Mouse (Mus musculus) cerebellum, postnatal 10 days (tissue): ENCODE measurements around the gene Jmjd1c.
"Not testable (repeated sequence)": the region's sequence is repeated elsewhere in the genome, so short reads cannot be mapped to it uniquely, and the experiment has no call there.

Experiments
- DNase-seq, 2 experiments: peaks; one replicate each; pipeline ENCODE4 v3.0.0; 2021; ENCODE audit warnings: mixed read lengths in 2 of 2

Jmjd1c gene

DNA sequence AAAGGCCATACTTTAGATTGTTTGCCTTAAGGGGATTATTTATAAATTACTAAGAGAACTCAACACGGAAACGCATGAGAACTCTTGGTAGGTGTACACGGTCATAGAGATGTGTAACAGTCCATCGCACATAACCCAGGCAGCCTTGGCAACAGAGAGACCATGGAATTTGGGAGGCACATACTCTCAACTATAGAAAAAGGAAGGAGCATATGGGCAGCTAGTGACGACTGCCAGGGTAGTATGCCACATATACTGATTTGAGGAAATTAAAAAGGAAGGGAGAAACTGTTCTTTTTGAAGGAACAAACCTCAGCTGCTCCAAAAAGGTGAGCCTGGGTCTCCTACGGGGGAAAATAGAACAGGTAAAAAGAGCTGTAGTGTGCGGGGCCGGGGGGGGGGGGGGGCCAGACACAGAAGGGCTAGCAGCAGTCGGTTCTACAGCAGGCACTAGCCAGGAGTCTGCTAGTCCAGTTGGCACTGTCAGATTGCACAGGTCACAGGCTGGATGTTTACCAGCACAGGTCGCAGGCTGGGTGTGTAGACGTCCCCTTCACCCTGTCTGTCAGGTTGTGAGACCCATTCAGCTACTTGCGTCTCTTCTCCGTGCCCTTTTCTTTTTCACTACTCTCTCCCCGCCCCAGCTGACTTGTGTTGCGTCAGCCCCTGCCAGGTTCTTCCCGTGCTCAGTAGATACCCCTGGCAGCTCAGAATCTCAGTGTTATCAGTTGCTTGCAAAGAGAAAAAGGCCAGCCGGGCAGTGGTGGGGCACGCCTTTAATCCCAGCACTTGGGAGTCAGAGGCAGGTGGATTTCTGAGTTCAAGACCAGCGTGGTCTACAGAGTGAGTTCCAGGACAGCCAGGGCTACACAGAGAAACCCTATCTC is 9.6 kb downstream of the Jmjd1c start:
- peak; percentile 74 to 76 for DNase-seq

DNA sequence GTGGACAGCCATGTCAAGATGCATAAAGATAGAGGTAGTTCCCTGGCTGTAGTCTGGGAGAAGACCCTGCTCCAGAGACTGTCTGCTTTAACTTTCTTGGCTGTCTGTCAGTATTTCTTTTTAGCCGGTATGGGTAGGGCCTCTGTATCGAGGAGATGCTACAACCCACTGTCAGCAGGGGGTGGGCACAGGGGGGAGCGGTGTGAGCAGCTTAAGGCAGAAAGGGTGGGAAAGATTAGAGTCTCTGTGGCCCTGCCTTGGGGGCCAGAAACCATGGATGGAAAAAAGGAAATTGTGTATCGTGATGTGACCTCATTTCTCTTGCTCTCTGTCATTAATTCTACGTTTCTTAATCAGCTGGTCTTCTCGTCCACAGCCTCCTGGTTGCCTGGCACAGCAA is 10.5 kb downstream of the Jmjd1c start:
- peak in 1 of 2 experiments; percentile 53 for DNase-seq

DNA sequence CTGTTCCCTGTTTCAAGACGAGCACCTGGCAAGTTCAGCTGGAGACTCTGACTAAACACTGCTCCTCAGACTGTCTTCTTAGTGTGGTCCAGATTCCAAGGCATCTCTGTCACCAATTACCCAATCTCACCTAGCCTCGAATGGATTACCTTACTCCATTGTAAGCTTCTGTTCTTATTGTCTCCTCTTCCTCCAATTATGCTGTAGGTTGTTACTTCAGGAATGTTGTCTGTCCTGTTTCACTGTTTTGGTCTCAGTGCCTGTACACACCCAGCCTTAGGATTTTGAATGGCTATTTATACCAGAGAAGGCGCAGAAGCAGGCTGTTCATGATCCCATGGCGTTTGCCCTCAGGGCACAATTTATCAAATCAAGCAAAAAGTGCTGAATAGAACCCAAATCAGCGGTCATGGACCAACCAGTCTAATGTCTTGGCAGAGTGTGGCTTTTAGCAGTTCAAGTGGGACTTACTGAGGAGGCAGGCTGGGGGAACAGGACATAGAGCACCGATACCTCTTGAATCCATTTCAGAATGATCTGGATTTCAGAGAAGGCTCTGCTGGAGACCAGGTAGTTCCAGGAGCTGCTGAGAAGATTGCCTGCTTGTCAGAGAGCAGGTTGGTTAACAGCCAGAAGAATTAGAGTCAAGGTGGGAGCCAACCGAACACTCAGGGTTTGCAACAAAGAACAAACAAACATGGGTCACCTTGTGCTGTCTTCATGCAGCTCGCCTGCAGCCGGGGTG is 11.3 kb downstream of the Jmjd1c start:
- peak; percentile 56 to 58 for DNase-seq

DNA sequence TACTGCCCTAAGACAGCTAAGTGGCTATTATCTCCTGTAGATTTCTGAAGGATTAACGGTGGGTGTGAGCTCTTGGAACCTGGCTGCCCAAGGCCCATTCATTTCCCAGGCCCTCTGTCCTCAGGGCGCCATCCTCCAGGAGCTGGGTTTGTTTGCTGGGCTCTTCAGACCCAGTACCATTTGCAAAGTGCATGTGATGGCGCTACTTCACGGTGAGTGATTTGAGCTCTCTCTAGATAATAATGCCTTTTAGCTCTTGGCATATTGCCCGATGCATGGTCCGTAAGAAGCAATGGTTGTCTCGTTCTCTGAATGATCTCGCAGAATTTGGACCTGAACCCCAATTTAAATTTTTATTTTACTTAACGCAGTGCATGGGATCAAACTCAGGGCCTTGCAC is 12.2 kb downstream of the Jmjd1c start:
- DNase-seq, result peak in 1 of 2 experiments; percentile 55

DNA sequence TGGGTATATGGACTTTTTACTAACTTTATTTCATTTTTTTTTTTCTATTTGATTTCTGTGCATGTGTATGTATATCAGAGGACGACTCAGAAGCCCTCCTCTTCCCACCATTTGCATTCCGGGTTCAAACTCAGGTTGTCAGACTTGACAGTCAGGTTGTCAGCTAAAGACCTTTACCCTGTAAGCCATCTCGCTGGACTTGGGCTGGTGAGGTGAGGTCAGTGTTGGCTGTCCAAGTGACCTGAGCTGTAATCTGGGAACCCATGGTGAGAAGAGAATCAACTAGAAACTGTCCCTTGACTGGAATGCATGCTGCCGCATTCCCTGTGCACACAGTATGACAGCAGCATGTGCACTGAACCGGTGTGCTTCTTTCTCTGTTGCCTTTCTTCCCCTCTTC is 13.7 kb downstream of the Jmjd1c start:
- no peak for DNase-seq

DNA sequence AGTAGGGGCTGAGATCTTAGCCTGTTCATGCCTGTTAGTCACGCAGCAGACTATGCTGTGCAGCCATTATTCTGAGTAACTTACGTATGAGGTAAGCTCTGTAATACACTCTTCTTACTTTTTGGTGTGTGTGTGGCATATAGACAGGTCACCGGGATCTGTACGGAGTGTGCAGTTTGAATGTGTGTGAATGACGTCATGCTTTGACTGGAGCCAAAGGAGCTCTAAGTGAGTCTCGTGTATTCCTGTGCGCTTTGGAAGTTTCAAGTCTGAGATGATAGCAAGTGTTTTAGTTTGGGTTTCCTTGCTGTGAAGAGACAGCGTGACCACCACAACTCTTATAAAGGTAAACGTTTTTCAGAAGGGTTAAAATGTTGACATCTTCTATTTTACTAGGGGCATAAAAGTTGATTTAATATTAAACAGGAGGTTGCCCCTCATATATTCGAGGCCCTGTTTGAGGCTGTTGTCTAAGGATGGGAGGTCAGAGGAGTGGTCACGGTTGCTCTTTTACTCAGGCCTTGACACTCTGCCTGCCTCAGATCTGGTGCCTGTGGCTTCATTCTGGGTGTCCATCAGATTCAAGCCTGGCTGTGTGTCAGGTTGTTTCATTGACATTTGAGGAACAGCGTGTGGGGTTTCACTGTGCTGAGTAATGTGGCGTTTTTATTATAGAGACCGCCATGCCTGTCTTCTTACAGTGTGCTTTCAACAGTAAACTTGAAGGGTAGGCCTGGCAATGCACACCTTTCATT is 15.3 kb downstream of the Jmjd1c start:
- no peak for DNase-seq

DNA sequence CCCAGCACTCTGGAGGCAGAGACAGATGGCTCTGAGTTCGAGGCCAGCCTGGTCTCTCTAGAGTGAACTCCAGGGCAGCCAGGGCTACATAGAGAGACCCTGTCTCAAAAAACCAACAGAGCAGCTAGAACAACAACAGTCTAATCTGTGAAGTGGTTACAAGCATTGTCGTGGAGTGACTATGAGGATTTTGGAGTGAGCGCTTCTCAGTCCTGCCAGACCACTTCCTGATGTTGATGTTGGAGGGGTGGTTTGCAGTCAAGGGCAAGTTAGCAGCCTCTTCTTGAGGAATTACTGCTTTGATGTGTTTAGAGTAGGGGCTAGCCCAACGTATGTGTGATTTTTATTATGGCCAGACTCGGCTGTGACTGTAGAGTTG is 15.9 kb downstream of the Jmjd1c start:
- no peak for DNase-seq

DNA sequence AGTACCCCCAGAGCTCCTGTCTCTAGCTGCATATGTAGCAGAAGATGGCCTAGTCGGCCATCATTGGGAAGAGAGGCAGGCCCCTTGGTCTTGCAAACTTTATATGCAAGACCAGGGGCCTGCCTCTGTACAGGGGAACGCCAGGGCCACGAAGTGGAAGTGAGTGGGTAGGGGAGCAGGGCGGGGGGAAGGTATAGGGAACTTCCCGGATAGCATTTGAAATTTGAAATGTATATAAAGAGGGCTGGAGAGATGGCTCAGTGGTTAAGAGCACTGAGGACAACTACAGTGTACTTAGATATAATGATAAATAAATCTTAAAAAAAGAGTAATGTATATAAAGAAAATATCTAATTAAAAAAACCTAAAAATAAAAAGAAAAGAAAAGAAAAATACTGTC is 17.0 kb downstream of the Jmjd1c start:
- DNase-seq, result not testable (repeated sequence)

DNA sequence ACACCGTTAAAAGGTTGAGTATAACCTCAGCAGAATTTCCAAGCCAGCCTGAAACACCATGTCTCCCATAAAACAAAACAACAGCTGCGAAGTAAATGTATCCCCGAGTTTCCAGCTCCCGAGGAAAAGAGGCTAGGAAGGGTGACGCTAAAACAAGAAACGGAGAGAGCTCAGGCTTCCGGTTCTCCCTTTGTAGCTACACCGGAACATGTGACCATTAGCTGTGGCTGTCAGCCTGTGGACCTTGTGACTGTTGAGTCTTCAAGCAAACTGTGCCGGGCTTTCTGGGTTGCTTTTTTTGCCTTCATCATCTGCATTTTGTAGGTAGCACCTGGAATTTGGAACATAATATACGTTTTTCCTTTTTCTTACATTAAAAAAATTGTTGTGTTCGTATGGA is 17.9 kb downstream of the Jmjd1c start:
- DNase-seq, result no peak

DNA sequence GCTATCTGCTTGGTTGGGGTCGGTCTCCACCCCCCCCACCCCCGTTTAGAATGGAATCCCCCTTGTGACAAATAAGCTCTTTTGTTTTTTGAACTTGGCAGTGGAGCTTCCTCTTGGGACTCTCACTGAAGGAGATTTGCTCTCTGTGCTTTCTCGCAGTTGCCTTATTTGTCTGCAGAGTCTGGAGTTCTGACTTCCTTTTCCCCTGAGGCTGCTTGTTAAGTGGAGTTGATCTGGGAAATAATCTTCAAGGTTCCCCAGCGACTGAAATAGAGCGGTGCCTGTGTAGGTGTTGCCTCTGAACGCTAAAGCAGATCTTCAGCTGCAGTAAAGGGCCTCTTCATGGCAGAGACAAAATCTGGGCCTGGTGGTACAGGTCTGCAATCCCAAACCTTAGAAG is 19.2 kb downstream of the Jmjd1c start:
- no peak for DNase-seq

DNA sequence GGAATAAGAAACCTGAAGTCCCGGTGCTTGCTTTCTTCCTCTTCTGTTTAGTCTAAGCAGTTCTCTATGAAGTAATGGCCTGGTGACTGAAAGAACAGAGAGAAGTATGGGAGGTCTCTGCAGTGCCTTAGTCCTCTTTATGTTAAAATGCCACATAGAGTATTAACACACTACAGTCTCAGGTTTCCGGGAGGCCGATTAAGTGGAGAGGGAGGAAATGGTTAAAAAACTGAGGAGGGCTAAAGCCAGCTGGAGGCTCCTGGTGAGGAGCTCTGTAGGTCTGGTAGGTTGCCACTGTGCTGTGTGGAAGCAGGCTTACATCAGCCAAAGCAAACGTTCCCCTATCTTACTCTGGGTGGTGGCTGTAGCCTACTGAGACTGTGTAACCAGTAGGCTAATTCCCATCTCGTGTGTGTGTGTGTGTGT is 19.8 kb downstream of the Jmjd1c start:
- peak; percentile 63 to 76 for DNase-seq

DNA sequence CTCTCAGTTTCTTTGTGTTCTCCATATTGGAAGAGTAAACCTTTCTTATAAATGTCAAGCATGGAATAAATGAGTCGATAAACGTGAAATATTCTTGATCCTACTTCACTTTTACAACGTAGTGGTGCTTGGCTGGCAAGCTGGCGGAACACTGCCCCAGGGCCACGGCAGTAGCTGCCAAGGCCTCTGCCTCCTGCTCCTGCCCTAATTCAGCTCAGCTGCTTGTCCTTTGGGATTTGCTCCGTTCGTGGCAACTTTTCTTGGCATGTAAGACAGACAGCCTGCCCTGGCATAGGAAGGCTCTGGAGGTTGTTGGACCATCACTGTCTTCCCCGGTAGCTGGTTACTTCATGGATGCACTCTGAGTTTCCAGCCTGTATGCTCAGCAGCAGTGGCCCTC is 20.3 kb downstream of the Jmjd1c start:
- peak; percentile 73 to 85 for DNase-seq

DNA sequence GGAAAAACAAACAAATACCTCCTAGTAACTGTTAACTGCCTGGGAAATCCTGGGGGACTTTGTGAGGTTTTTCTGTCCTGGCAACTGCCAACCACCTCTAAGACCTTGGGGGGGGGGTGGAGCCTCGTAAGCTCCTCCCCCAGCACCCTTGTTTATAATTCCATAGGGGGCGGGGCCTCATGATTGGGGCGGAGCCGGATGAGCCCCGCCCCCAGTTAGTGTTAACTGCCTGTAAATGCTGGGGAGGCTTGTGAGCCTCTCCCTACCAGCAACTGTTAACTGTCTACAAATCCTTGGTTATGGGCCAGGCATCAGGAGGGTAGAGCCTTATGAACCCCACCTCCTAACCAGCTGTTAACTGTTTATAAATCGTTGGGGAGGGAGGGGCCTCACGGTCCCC is 23.4 kb downstream of the Jmjd1c start:
- DNase-seq, result no peak

DNA sequence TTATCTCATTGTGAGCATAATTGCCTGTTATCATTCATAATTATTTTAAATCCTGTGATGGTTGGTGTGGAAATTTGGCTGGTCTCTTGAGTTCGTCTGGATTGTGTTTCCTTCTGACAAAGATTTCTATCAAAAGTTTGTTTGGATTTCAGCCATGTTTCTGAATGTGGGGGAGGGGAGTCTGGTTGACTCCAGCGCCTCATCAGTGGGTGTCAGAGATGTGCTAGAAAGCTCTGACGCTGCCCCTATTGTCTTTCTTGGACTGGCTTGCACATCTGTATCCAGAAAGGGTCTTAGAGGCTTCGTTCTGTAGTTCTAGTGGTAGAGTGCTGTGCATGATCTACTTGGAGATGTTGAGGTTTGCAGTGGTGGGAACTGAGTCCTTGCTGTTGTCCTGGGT is 24.3 kb downstream of the Jmjd1c start:
- DNase-seq, result no peak

DNA sequence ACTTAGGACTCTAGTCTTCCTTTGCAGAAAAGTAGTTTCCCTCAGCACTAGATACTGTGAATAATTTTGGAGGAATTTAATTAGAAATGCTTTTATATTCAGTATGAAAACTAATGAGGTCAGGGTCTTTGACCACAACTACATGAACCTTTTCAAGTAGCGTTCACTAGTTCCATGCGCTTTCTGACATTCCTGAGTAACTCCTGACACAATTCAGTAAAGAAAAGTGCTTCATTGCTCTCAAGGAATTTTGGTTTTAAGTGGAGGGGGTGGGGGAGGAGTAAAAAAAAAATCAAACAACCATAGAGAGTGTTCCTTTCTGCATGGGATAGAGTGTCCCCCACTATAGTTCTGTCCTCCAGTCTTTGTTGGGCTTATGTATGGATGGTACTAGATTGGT is 24.7 kb downstream of the Jmjd1c start:
- no peak for DNase-seq

DNA sequence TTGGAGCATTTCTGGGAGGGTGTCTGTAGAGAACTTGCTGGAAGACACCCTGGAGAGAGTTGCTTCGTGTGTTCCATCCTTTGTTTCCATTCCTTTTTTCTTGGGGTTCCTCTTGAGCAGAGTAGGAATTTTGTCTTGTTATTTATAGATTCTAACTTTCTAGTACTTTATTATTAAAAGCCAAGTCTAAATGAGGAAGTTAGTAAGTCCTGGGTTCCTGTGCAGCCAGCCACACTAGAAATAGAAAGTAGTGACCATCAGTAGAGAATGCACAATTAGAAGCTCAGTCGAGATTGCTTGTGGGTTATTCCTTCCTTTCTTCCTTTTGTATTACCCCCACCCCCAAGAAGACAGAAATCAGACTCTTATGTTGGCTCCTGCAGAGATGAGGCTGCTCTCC is 27.8 kb downstream of the Jmjd1c start:
- DNase-seq, result no peak

DNA sequence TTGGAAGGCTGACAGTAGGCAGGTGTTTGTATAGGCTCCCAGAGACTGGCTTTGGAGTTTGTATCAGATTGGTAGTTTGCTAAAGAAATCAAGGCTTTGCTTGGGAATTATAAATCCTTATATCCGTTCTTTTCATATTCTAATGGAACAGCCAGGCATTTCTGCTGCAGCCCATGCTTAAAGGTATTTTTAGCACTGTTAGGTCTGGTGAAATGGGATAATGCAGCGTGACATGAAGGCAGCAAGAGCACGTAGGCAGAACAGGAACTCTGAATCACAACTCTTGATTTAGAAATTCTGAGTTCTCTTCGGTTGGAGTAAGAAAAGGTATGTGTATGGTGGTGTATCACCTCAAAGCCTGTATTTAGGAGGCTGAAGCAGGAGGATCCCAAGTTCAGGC is 28.2 kb downstream of the Jmjd1c start:
- peak in 1 of 2 experiments; percentile 28 for DNase-seq

DNA sequence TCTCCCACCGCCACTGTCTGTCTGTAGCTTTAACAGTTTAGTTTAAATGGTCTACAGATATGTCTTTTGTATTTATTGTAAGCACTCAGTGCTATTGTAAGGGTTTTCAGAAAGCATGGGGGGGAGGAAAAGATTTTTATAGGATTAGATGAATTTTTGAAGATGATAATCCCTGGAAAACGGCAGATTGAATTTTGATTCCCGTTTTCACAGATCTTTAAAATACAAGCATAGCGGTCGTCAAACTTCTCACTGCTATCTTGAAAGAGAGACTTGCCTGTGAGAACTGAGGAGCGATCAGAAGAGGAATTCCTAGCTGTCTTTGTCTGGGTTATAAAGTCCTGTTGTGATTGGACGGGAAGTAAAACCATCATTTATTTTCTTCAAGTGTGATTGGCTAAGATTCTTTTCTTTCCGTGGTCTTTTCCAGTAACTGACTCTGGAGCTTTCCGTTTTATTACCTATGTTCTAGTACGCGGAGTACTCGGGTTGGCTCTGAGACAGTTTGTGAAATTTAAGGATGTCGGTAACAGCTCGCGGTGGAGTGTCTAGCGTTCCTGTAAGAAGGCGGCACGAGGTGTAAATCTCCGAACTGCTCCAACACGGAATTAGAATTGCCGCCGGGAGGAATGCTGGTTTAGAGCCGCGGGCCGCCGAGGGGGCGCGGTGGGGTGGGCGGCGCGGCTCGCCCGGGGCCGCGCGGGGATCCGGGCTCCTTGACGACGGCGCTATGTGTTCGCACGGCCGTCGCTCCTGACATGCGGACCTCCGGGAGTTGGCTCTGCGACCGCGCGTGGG is 30.3 kb downstream of the Jmjd1c start:
- DNase-seq, result peak in 1 of 2 experiments; percentile 65

DNA sequence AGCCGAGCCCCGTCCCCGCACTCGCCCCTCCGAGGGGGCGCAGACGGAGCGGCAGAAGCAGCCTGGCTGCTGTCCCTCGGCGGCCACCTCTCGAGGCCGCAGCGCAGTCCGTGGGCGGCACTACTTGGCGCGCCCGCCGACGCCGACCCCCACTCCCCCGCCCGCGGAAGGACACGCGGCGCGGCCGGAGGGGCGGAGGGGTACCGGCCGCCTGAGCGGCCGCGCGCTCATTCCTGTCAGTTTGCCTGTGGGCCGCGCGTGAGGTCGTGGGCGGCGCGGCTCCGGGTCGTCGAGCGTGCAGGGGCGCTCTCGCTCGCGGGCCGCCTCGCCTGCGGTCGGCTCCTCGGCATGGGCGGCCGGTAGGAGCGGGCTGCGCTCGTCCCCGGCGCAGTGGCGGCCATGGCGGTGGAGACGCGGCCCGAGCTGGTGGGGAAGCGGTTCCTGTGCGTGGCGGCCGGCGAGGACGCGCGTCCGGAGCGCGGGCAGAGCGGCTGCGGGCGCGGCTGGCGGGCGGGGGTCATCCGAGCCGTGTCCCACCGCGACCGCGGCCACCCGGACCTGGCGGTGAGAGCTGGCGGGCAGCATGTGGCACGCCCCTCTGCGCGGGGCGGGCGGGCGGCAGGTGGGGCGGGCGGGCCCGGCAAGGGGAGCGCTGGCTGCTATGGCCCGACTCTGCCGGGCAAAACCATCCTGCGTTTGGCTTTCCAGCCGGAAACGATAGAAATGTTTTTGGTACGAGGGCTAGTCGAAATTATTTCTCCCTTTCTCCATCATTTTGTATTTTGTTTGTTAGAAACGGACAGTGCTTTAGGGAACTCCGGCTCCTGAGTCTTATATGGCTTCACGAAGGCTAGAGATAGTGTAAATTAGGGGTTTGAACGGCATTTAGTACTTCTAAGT is 31.2 kb downstream of the Jmjd1c start:
- peak; percentile 74 to 78 for DNase-seq

DNA sequence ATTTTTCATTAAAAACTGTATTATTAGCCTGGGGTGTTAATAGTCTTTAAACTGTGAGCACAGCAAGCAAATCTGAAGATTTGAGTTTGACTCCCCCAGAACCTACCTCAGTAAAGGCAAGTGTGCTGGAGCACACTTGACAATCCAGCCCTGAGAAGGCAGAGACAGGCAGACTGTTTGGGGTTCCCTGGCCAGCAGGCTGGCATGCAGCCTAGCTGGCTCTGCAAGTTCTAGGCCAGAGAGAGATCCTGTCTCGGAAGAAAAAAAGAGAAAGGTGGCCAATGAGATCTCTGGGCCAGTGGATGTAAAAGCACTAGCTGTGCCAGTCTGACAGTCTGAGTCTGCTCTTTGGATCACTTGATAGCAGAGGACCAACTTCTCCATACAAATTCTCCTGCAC is 33.6 kb downstream of the Jmjd1c start:
- peak; percentile 53 to 71 for DNase-seq

DNA sequence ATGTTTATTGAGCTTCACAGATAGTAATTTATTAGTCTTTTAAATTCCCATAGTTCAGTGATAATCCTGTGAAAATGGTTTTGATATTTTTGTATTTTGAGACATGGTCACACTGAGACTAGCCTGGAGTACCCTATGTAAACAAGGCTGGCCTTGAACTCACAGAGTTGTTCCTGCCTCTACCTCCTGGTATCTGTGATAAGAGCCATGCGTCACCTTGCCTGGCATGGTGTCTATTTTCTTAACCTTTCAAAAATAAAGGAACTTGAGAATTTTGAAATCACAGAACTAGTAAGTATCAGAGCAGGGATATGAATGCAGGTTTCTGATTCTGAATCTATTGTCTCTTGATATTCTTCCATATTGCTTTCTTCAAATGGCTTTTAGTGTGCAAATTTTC is 35.8 kb downstream of the Jmjd1c start:
- DNase-seq, result no peak
